In the genomic region with DNA sequence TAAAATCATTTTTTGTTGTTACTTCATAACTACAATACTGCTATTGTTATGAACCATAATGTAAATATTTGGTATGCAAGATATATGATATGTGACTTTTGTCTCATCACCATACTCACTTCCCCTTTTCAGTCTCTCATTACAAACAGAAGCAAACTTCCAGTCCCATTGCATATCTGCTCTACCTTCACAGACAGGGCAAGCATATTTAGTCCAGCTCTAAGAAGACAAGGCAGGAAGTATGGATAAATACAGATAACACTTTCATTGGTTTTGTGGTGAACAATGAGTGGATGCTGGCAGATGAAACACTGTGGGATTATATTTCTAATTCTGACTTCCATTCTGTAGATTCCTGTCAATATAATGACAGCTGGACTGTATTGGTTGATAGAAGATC, we compare ENCODE assay signal across 27 mouse cellular contexts.
A peak's percentile ranks its signal among the peaks of the same experiment; 100 is the strongest.
DNase-seq lines count a peak whose midpoint lies in the region; ATAC-seq and TF ChIP-seq lines count a peak whose summit lies in the region.
"Had no signal": no experiment of that assay in that cellular context is flagged by ENCODE, and none has a peak within 500 bp of the region (broad histone marks: within the 10 kb centered on the region; RNA-seq: fewer than 3 reads in every experiment).

No protein-coding gene starts in this region.

- in situ Hi-C loops in CH12.LX (cut with MboI; ENCODE audit: low pct_ligation_motif_present, low pct_unique_long_range_greater_than_20kb, low sequenced_read_pairs) = no loop called here

- no peak for TF ChIP-seq RAD21 in CH12.LX (IDR thresholded peaks at IDR 0.05; ENCODE audit: low read depth, low read length)

- peak; percentile 46 to 60; a peak in 3 of 4 replicates for ATAC-seq in hematopoietic stem cell, adult 5-6 weeks (replicated peaks in 1 of 2; ENCODE audit: insufficient read depth in 1 of 2, low FRiP score in 2 of 2, low TSS enrichment in 1 of 2, low read depth in 1 of 2, poor library complexity in 2 of 2, severe bottlenecking in 2 of 2)
- no peak for ATAC-seq in forebrain, embryonic 13.5 days
- no peak for ATAC-seq in CD4-positive, CD25-positive, alpha-beta regulatory T cell, adult 4 months
- ATAC-seq: activated CD4-positive, CD25-positive, alpha-beta regulatory T cell, adult 4 months; forebrain, embryonic 14.5 days; forebrain, postnatal 0 days; hindbrain, embryonic 16.5 days; intestine, embryonic 16.5 days had no signal

- H3K79me2 ChIP-seq in CH12.LX (replicated peaks; ENCODE audit: control insufficient read depth, extremely low read depth, insufficient read depth, poor library complexity, severe bottlenecking) = no peaks in the 10 kb centered on the region

- no peak overlapping the region for H3K4me3 ChIP-seq in CH12.LX (replicated peaks in 1 of 3; ENCODE audit: low read depth in 2 of 3, low read length in 2 of 3, poor library complexity in 1 of 3)
- H3K4me3 ChIP-seq in forebrain, embryonic 13.5 days = no peak overlapping the region
- H3K4me3 ChIP-seq in layer of hippocampus, adult 2 months = no peak overlapping the region
- H3K4me3 ChIP-seq: forebrain, embryonic 10.5 days; heart, adult 2 months; heart, embryonic 10.5 days; heart, embryonic 13.5 days; hindbrain, embryonic 10.5 days; hindbrain, embryonic 13.5 days had no signal

- H3K4me2 ChIP-seq in CH12.LX (ENCODE audit: insufficient read depth, low read depth, poor library complexity, severe bottlenecking) = no peak overlapping the region
- H3K4me2 ChIP-seq in forebrain, embryonic 13.5 days = no peak overlapping the region
- H3K4me2 ChIP-seq: heart, embryonic 13.5 days; hindbrain, embryonic 13.5 days had no signal

- no peaks in the 10 kb centered on the region for H3K9me3 ChIP-seq in CH12.LX (replicated peaks; ENCODE audit: low read length)
- H3K9me3 ChIP-seq in forebrain, embryonic 13.5 days (replicated peaks) = no peaks in the 10 kb centered on the region
- H3K9me3 ChIP-seq: forebrain, embryonic 10.5 days; heart, embryonic 10.5 days; heart, embryonic 13.5 days; hindbrain, embryonic 10.5 days; hindbrain, embryonic 13.5 days had no signal

- no peak for TF ChIP-seq POLR2A in CH12.LX (IDR thresholded peaks at IDR 0.05; ENCODE audit: low read depth, low read length)

- TF ChIP-seq EP300 in CH12.LX (IDR thresholded peaks at IDR 0.05; ENCODE audit: low read length) = peak; percentile 26; the same call in 1 of the 2 replicates

- H3K27me3 ChIP-seq in CH12.LX (replicated peaks) = no peaks in the 10 kb centered on the region
- no peaks in the 10 kb centered on the region for H3K27me3 ChIP-seq in splenic B cell, adult 2 months (ENCODE audit: control insufficient read depth, insufficient read depth, low read length, poor library complexity, severe bottlenecking)
- no peaks in the 10 kb centered on the region for H3K27me3 ChIP-seq in forebrain, embryonic 13.5 days
- H3K27me3 ChIP-seq: heart, embryonic 13.5 days; hindbrain, embryonic 13.5 days had no signal

- TF ChIP-seq CTCF in CH12.LX (conservative IDR thresholded peaks at IDR 0.05 in 1 of 2, IDR thresholded peaks at IDR 0.05 in 1 of 2; ENCODE audit: low read depth in 2 of 2, low read length in 2 of 2) = no peak
- TF ChIP-seq CTCF in layer of hippocampus, adult 2 months (conservative IDR thresholded peaks at IDR 0.05) = no peak

- H3K9ac ChIP-seq in CH12.LX (ENCODE audit: insufficient read depth, low read depth) = no peak overlapping the region
- no peak overlapping the region for H3K9ac ChIP-seq in forebrain, embryonic 13.5 days
- H3K9ac ChIP-seq: forebrain, postnatal 0 days; heart, embryonic 13.5 days; hindbrain, embryonic 13.5 days had no signal

- peaks cover 0 to 11% of the 10 kb centered on the region in 2 experiments; a peak in 2 of 4 replicates for H3K4me1 ChIP-seq in CH12.LX (ENCODE audit: control insufficient read depth in 1 of 2, insufficient read depth in 2 of 2)
- no peaks in the 10 kb centered on the region for H3K4me1 ChIP-seq in forebrain, embryonic 13.5 days
- H3K4me1 ChIP-seq: forebrain, embryonic 10.5 days; heart, embryonic 10.5 days; heart, embryonic 13.5 days; hindbrain, embryonic 10.5 days; hindbrain, embryonic 13.5 days had no signal

- DNase-seq in CH12.LX (ENCODE audit: extremely low read depth) (peak; percentile 9), MEL-GATA-1-ER (ENCODE audit: extremely low read depth, low read depth) (peak; percentile 88)
- peak; percentile 1 for DNase-seq in splenic B cell, adult 2 months (ENCODE audit: low read depth, low spot score)
- DNase-seq in left cerebral cortex, adult 11 months (ENCODE audit: low spot score) = no peak
- DNase-seq in layer of hippocampus, adult 2 months (ENCODE audit: low spot score in 2 of 2) = no peak
- DNase-seq: adrenal gland, postnatal 10 days; adrenal gland, postnatal 36 days; B cell, adult 2 months; cerebellum, adult 2 months; cerebellum, adult 9-11 months; cerebellum, postnatal 25 days; forebrain, postnatal 0 days; gastrocnemius, postnatal 25 days; heart, adult 2 months; kidney, adult 18-20 months had no signal

- H3K36me3 ChIP-seq in CH12.LX (replicated peaks in 1 of 2; ENCODE audit: control insufficient read depth in 1 of 2, insufficient read depth in 1 of 2, low read length in 1 of 2) = no peaks in the 10 kb centered on the region
- no peaks in the 10 kb centered on the region for H3K36me3 ChIP-seq in splenic B cell, adult 2 months (ENCODE audit: control insufficient read depth, insufficient read depth, low read length, poor library complexity, severe bottlenecking)
- H3K36me3 ChIP-seq in forebrain, embryonic 13.5 days (ENCODE audit: poor library complexity, severe bottlenecking) = no peaks in the 10 kb centered on the region
- H3K36me3 ChIP-seq: forebrain, embryonic 10.5 days; heart, embryonic 10.5 days; heart, embryonic 13.5 days; hindbrain, embryonic 10.5 days; hindbrain, embryonic 13.5 days had no signal

- H3K27ac ChIP-seq in CH12.LX (ENCODE audit: insufficient read depth, low read depth) = no peak overlapping the region
- no peak overlapping the region for H3K27ac ChIP-seq in forebrain, embryonic 13.5 days
- H3K27ac ChIP-seq in layer of hippocampus, adult 2 months = no peak overlapping the region
- H3K27ac ChIP-seq: forebrain, embryonic 10.5 days; heart, adult 2 months; heart, embryonic 10.5 days; heart, embryonic 13.5 days; hindbrain, embryonic 10.5 days; hindbrain, embryonic 13.5 days had no signal

- dilution Hi-C loops in CH12.LX (cut with MboI; ENCODE audit: extremely low pct_ligation_motif_present, extremely low pct_unique_long_range_greater_than_20kb, low sequenced_read_pairs) = no loop called here

TF ChIP-seq in CH12.LX, 34 proteins besides CTCF, POLR2A, EP300 and RAD21:
- TF ChIP-seq USF2 (conservative IDR thresholded peaks at IDR 0.05; ENCODE audit: low read depth, low read length) (no peak), SMC3 (IDR thresholded peaks at IDR 0.05; ENCODE audit: low read depth, low read length) (no peak), IRF4 (IDR thresholded peaks at IDR 0.05; ENCODE audit: low read depth, low read length) (no peak), MAX (IDR thresholded peaks at IDR 0.05; ENCODE audit: low read length) (no peak), MAFK (IDR thresholded peaks at IDR 0.05; ENCODE audit: insufficient replicate concordance, low read length) (no peak), MEF2A (IDR thresholded peaks at IDR 0.05; ENCODE audit: borderline replicate concordance, low read depth, low read length) (no peak), ZC3H11A (IDR thresholded peaks at IDR 0.05; ENCODE audit: low read depth, low read length) (no peak), NRF1 (IDR thresholded peaks at IDR 0.05; ENCODE audit: low read depth, low read length) (no peak), TCF12 (IDR thresholded peaks at IDR 0.05; ENCODE audit: low read depth, low read length) (no peak), BHLHE40 (IDR thresholded peaks at IDR 0.05; ENCODE audit: low read depth, low read length) (no peak), SIN3A (IDR thresholded peaks at IDR 0.05; ENCODE audit: low read length) (no peak), CHD2 (IDR thresholded peaks at IDR 0.05; ENCODE audit: low read length) (no peak), MYC (IDR thresholded peaks at IDR 0.05; ENCODE audit: low read depth, low read length) (no peak), POLR2AphosphoS2 (IDR thresholded peaks at IDR 0.05; ENCODE audit: low read depth, low read length) (no peak), GABPA (IDR thresholded peaks at IDR 0.05; ENCODE audit: insufficient replicate concordance, low read depth, low read length) (no peak), PAX5 (IDR thresholded peaks at IDR 0.05; ENCODE audit: low read length) (no peak), JUN (IDR thresholded peaks at IDR 0.05; ENCODE audit: insufficient read depth, low read depth, low read length) (no peak), MAZ (IDR thresholded peaks at IDR 0.05; ENCODE audit: low read depth, low read length) (no peak)

Comparison
In these comparisons a context has a peak if more than half of its experiments do, and no peak if none do; other contexts are left out.
1. DNase-seq: peak in CH12.LX (single experiment), MEL-GATA-1-ER (single experiment) and splenic B cell, adult 2 months (single experiment); none in left cerebral cortex, adult 11 months (single experiment) and layer of hippocampus, adult 2 months (0 of 2).
2. ATAC-seq: peak in hematopoietic stem cell, adult 5-6 weeks (2 of 2); none in forebrain, embryonic 13.5 days (single experiment) and CD4-positive, CD25-positive, alpha-beta regulatory T cell, adult 4 months (single experiment).